Mouse (Mus musculus): ENCODE measurements around the gene Irf1. TPM values are rescaled to one million over a fixed set of nuclear protein-coding genes. Genes with fewer than 3 reads are reported as not detected.

The Irf1 gene
- polyA plus RNA-seq, 1 experiment: 35.5 TPM

GRCm38 (mm10) chr11:53810749-53811148, 40.9 kb downstream of the Irf1 start:
- no peak for TF ChIP-seq CTCF (conservative IDR thresholded peaks at IDR 0.05; ENCODE audit: insufficient read depth, insufficient read length, low read depth, low read length)
- no peak for TF ChIP-seq POLR2A (IDR thresholded peaks at IDR 0.05; ENCODE audit: low read depth, low read length)
- no peak overlapping the region for H3K27ac ChIP-seq (ENCODE audit: insufficient read depth, low read depth, low read length)
- H3K36me3 ChIP-seq (ENCODE audit: control insufficient read depth, insufficient read depth, low read length): no peaks in the 10 kb centered on the region
- WGBS: 38% methylated on average over 2 of the region's 2 CpGs
- H3K4me1 ChIP-seq (ENCODE audit: control insufficient read depth, insufficient read depth, low read length): 0 out of 2 replicates have a peak, but pooled peaks cover 4% of the 10 kb centered on the region
- H3K4me3 ChIP-seq (ENCODE audit: insufficient read depth, low read depth, low read length): no peak overlapping the region
- peak; percentile 52 for DNase-seq
- H3K27me3 ChIP-seq (replicated peaks; ENCODE audit: control insufficient read depth, insufficient read depth, low read length): no peaks in the 10 kb centered on the region

GRCm38 (mm10) chr11:53811312-53811711, 41.5 kb downstream of the Irf1 start:
- Histone ChIP-seq H3K36me3 (ENCODE audit: control insufficient read depth, insufficient read depth, low read length) (no peaks in the 10 kb centered on the region), H3K27me3 (replicated peaks; ENCODE audit: control insufficient read depth, insufficient read depth, low read length) (no peaks in the 10 kb centered on the region), H3K4me1 (ENCODE audit: control insufficient read depth, insufficient read depth, low read length) (0 out of 2 replicates have a peak, but pooled peaks cover 4% of the 10 kb centered on the region), H3K4me3 (ENCODE audit: insufficient read depth, low read depth, low read length) (no peak overlapping the region), H3K27ac (ENCODE audit: insufficient read depth, low read depth, low read length) (no peak overlapping the region)
- WGBS: 63% methylated on average over 3 of the region's 3 CpGs
- TF ChIP-seq CTCF (conservative IDR thresholded peaks at IDR 0.05; ENCODE audit: insufficient read depth, insufficient read length, low read depth, low read length) (no peak), POLR2A (IDR thresholded peaks at IDR 0.05; ENCODE audit: low read depth, low read length) (no peak)
- no peak for DNase-seq

GRCm38 (mm10) chr11:53813001-53813868, 43.4 kb downstream of the Irf1 start:
- no peaks in the 10 kb centered on the region for H3K27me3 ChIP-seq (replicated peaks; ENCODE audit: control insufficient read depth, insufficient read depth, low read length)
- peak; percentile 93 for DNase-seq
- no peak for TF ChIP-seq CTCF (conservative IDR thresholded peaks at IDR 0.05; ENCODE audit: insufficient read depth, insufficient read length, low read depth, low read length)
- no peak for TF ChIP-seq POLR2A (IDR thresholded peaks at IDR 0.05; ENCODE audit: low read depth, low read length)
- 0 out of 2 replicates have a peak, but pooled peaks cover 6% of the 10 kb centered on the region for H3K4me1 ChIP-seq (ENCODE audit: control insufficient read depth, insufficient read depth, low read length)
- peak overlapping the region; percentile 25 for H3K27ac ChIP-seq (ENCODE audit: insufficient read depth, low read depth, low read length)
- no peaks in the 10 kb centered on the region for H3K36me3 ChIP-seq (ENCODE audit: control insufficient read depth, insufficient read depth, low read length)
- H3K4me3 ChIP-seq (ENCODE audit: insufficient read depth, low read depth, low read length): no peak overlapping the region
- WGBS: 59% methylated on average over 16 of the region's 16 CpGs

DNA sequence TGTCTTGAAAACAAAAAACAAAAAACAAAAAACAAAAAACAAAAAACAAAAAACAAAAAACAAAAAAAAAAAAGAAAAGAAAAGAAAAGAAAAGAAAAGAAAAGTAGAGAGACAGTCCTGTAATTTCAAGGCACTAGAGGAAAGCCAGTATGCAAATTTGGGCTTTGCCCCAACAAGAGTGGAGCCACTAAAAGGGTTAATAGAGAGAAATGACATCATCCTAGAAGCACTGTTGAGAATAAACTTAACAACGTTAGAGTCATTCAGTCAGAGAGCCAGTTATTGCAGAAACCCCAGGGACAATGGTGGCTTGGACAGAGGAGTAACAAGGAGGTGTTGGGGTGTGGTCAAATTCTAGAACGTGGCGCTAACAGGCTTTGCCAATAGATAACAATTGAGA, 45.0 kb downstream of the Irf1 start:
- no peaks in the 10 kb centered on the region for H3K27me3 ChIP-seq (replicated peaks; ENCODE audit: control insufficient read depth, insufficient read depth, low read length)
- H3K4me3 ChIP-seq (ENCODE audit: insufficient read depth, low read depth, low read length): no peak overlapping the region
- H3K4me1 ChIP-seq (ENCODE audit: control insufficient read depth, insufficient read depth, low read length): 0 out of 2 replicates have a peak, but pooled peaks cover 6% of the 10 kb centered on the region
- 65% methylated on average over 3 of the region's 3 CpGs for WGBS
- TF ChIP-seq CTCF (conservative IDR thresholded peaks at IDR 0.05; ENCODE audit: insufficient read depth, insufficient read length, low read depth, low read length): no peak
- TF ChIP-seq POLR2A (IDR thresholded peaks at IDR 0.05; ENCODE audit: low read depth, low read length): no peak
- no peak for DNase-seq
- H3K27ac ChIP-seq (ENCODE audit: insufficient read depth, low read depth, low read length): no peak overlapping the region
- no peaks in the 10 kb centered on the region for H3K36me3 ChIP-seq (ENCODE audit: control insufficient read depth, insufficient read depth, low read length)

GRCm38 (mm10) chr11:53816841-53817375, 47.1 kb downstream of the Irf1 start:
- WGBS: 96% methylated on average over 5 of the region's 5 CpGs

GRCm38 (mm10) chr11:53818794-53819193, 49.0 kb downstream of the Irf1 start:
- no peak overlapping the region for H3K4me3 ChIP-seq (ENCODE audit: insufficient read depth, low read depth, low read length)
- H3K4me1 ChIP-seq (ENCODE audit: control insufficient read depth, insufficient read depth, low read length): 0 out of 2 replicates have a peak, but pooled peaks cover 2% of the 10 kb centered on the region
- DNase-seq: peak; percentile 79
- 48% methylated on average over 6 of the region's 6 CpGs for WGBS
- no peaks in the 10 kb centered on the region for H3K36me3 ChIP-seq (ENCODE audit: control insufficient read depth, insufficient read depth, low read length)
- peak overlapping the region; percentile 9; the same call in 1 of the 2 replicates for H3K27ac ChIP-seq (ENCODE audit: insufficient read depth, low read depth, low read length)
- no peak for TF ChIP-seq POLR2A (IDR thresholded peaks at IDR 0.05; ENCODE audit: low read depth, low read length)
- TF ChIP-seq CTCF (conservative IDR thresholded peaks at IDR 0.05; ENCODE audit: insufficient read depth, insufficient read length, low read depth, low read length): no peak
- no peaks in the 10 kb centered on the region for H3K27me3 ChIP-seq (replicated peaks; ENCODE audit: control insufficient read depth, insufficient read depth, low read length)

More at GRCm38 (mm10) chr11:53816841-53817375, 47.1 kb downstream of the Irf1 start:
- Histone ChIP-seq H3K27me3 (replicated peaks; ENCODE audit: control insufficient read depth, insufficient read depth, low read length) (no peaks in the 10 kb centered on the region), H3K36me3 (ENCODE audit: control insufficient read depth, insufficient read depth, low read length) (no peaks in the 10 kb centered on the region), H3K4me1 (ENCODE audit: control insufficient read depth, insufficient read depth, low read length) (0 out of 2 replicates have a peak, but pooled peaks cover 2% of the 10 kb centered on the region), H3K4me3 (ENCODE audit: insufficient read depth, low read depth, low read length) (no peak overlapping the region), H3K27ac (ENCODE audit: insufficient read depth, low read depth, low read length) (no peak overlapping the region)
- DNase-seq: no peak
- TF ChIP-seq CTCF (conservative IDR thresholded peaks at IDR 0.05; ENCODE audit: insufficient read depth, insufficient read length, low read depth, low read length): no peak
- no peak for TF ChIP-seq POLR2A (IDR thresholded peaks at IDR 0.05; ENCODE audit: low read depth, low read length)

DNA sequence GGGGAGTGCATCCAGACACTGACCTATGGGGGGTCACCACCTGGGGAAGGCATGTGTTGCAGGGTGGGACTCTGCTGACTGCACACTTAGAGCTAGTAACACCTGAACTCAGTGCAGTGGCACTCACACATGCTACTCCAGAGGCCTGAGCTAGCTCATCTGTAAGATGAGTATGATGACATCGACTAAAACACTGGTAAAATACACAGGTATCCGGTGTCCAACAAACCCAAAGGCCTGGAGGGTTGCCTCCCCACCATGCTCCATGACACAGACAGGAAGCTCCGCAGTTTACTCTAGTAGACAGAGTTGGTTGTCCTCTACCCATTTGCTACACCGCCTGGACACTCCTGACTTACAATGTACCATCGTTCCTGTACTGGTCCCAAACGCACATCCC, 49.7 kb downstream of the Irf1 start:
- no peak overlapping the region; the same call in 1 of the 2 replicates for H3K27ac ChIP-seq (ENCODE audit: insufficient read depth, low read depth, low read length)
- H3K27me3 ChIP-seq (replicated peaks; ENCODE audit: control insufficient read depth, insufficient read depth, low read length): no peaks in the 10 kb centered on the region
- H3K4me1 ChIP-seq (ENCODE audit: control insufficient read depth, insufficient read depth, low read length): 0 out of 2 replicates have a peak, but pooled peaks cover 2% of the 10 kb centered on the region
- H3K36me3 ChIP-seq (ENCODE audit: control insufficient read depth, insufficient read depth, low read length): no peaks in the 10 kb centered on the region
- H3K4me3 ChIP-seq (ENCODE audit: insufficient read depth, low read depth, low read length): no peak overlapping the region
- TF ChIP-seq POLR2A (IDR thresholded peaks at IDR 0.05; ENCODE audit: low read depth, low read length) (no peak), CTCF (conservative IDR thresholded peaks at IDR 0.05; ENCODE audit: insufficient read depth, insufficient read length, low read depth, low read length) (no peak)
- 91% methylated on average over 6 of the region's 6 CpGs for WGBS
- DNase-seq: no peak

All from kidney, adult 2 months (tissue).